Mouse (Mus musculus): ENCODE measurements at regions not wholly inside any gene's neighbourhood (a gene's known extent, or its start where the extent isn't known, plus 50 kb on each side); places are given as distances from the start of the nearest gene placed in this dataset.

GRCm38 (mm10) chr1:34761870-34762269, 81.0 kb downstream of the Fam168b start:
- TF ChIP-seq CTCF (IDR thresholded peaks at IDR 0.05; ENCODE audit: borderline replicate concordance, insufficient read depth, low read depth, low read length) (no peak), POLR2A (IDR thresholded peaks at IDR 0.05; ENCODE audit: borderline replicate concordance, insufficient read depth, low read length) (no peak)
